Mouse (Mus musculus) adipocyte (in vitro differentiated cells): ENCODE results near the gene A2ml1.

Experiments
- DNase-seq: peaks from one replicate; pipeline ENCODE4 v3.0.0-alpha.2; 2016; ENCODE audit warnings: low spot score

A2ml1 gene

DNA sequence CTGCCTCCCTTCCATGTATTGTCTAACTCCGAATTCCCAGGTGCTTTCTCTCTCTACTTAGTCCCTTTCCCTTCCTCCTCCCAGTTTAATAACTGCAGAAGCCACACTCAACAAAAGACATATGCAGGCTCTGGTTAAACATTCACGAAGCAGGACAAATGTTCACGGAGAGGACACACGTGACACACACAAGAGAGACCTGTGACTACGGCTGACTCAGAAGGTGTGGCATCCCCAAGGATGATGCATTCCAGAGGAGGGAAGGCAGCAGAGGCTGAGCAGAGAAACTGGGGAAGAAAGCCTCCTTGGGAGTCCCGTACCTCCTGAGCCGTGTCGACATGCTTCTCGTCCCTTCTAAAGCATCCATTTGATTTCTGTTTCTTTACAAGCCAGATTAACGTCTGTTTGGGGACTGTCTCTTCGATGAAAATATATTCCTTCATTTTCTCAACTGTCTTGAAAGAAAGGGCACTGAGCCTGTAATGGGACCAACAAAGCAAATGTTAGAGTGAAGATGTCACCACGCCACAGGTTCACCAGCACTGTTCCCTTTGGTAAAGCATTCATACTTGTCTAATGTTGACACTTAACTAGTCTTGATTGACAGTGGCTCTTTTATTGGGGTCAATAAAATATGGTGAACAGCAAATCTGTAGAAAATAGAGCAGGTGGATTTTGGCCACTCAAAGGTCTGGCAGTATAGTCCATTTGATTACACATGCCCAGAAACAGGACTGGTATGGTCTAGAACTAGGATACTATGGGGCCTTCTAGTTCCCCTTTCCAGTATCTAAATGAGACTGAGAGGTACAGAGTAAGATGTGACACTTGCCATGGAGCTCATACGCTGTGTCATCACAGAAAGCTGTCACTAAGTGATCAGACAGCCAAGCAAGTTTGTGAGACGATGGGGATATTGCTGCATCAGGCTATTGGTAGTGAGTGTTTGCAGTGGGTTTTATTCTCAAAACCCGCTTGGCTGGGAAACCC, 31.6 kb downstream of the A2ml1 start:
- no peak for DNase-seq

DNA sequence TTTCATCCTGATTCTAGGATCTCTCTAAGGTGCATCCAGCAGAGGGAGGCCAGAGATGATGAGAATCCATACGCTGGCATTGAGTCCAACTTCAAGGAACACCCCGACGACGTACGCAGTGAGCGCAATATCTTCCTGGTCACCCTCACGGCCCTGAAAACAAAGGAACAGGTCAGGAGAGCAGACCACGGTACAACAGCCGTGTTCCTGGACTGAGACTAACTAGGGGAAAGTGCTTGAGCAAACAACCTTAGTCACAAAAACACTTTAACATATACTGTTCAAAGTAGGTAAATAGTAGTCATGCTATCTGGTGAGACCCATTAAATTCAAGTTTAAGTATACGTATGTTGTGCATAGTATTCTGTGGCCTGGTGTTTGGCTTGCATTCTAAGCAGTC, 32.9 kb downstream of the A2ml1 start:
- no peak for DNase-seq

DNA sequence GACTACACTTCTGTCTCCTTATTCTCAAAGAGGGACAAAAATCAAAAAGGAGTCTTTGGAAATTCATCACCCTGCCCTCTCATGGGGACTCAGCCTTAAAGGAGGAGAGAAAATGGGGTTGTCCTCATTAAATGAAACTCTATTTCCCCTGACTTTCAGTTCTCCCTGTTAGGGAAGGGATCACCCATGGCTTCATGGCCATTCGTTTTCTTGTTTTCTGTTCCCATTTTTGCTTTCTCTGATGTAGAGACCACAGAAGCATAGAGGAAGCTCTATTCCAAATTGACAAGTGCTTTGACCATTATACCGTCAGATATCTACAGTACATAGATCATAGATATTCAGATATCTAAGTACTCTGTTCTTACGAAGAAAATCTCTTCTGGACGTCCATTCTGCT, 36.0 kb downstream of the A2ml1 start:
- DNase-seq = no peak

DNA sequence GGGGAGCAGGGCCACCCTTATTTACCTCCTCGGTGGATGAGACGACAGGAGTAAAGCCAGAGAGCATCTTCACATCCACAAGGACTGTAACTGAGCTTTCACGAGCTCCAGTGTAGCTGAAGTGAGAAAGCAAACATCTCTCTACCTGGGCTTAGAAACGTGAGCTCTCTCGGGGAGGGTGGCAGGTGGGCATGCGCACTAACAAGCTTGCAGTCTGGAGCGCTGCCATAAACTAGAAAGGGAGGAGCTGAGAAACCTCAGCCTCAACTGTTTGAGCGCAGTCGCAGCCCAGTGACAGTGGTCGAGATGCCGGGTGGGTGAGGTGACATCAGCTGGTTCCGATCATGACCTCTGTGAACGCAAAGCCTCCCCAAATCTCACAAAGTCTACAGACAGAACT, 38.2 kb downstream of the A2ml1 start:
- DNase-seq = no peak

DNA sequence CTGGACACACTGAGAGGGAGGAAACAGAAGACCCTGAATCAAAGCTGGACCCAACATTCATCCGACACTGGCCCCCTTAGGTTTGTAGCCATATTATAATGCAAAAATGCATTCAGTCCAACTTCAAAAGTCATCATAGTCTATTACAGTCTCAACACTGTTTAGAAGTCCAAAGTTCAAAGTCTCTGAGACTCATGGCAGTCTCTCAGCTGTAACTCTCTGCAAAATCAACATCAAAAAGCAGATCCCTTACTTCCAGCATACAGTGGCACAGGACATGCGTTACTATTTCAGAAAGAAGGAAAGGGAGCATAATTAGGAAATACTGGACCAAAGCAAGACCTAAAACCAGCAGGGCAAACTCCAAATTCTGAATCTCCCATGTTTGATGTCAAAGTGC, 46.2 kb downstream of the A2ml1 start:
- DNase-seq = no peak

GRCm38 (mm10) chr6:128533296-128533695, 48.1 kb downstream of the A2ml1 start:
- DNase-seq = no peak

DNA sequence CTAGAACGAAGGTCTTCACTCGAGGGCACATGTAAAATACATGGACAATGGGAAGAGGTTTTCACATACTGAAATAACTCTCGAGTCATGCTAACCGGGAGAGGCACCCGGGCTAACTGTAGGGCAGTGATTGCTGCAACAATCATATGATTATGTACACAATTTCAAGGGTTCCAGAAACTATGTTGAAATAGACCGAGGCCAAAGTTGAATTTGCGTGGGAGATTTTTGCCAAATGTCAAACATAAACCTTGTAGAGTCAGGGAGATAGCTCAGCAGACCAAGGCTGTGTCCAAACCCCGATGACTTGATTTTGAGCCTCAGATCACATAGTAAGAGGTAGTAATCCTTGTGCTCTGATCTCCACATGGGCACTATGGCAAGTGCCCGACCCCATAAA, 48.7 kb downstream of the A2ml1 start:
- peak; percentile 36 for DNase-seq

DNA sequence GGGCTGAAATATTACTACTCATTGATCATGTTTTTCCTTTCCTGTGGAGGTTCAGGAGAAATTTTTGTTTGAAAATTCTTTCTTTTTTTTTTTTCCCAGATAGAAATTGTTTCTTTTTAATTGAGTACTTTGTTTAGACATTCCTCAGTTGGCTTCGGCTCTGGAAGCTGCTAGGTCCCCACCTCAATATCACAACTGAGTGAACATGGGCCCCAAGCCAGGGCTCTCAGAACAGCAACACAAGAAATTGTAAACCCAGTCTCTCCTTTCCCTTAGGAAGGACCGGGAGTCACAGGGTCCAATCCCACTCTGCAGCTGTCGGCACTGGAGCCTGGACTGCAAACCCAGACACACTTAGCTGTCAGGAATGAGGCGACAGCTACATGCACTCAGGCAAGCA, 52.9 kb downstream of the A2ml1 start:
- DNase-seq = no peak

- DNase-seq = no peak
Observed at GRCm38 (mm10) chr6:128527110-128527509, 54.3 kb downstream of the A2ml1 start.

DNA sequence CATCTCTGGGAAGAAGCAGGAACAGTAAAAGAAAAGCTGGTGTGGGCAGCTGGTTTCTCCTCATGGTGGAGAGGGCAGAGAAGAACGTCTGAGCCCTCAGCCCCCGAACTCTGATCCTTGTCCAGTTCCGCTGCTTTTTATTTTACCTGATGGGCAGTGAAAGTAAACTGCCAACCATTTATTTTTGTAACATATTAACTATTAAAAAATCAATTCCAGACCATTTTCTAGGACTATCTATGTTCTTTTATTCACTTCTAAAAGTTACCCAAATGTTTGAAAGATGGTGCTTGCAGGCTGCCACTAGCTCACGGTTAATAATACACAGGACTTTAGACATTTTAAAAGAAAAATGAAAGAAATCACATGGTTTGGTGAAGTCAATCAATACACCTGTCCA, 54.8 kb downstream of the A2ml1 start, which contains the start of gene Pzp:
TSS of gene Pzp (minus strand) at position 120 of the 400 bp plus-strand sequence.
- DNase-seq = no peak

DNA sequence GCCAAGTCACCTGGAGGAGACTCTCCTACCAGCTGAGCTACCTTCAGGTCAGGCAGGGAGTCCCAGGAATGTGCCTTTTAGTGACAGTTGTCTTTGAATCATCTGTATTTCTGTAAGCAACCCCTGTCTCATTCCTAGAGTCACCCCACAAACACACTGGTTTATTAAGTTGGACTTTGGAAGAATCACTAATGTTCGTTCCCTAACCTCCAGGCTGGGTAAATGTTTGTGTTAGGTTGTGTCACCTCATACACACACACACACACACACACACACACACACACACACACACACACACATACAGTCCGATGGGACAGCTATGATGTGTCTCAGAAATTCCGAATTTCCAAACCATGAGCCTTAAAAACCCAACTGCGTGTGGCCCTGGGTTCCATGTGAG, 55.6 kb downstream of the A2ml1 start:
- no peak for DNase-seq

- no peak for DNase-seq
Observed at GRCm38 (mm10) chr6:128523360-128523759, 58.0 kb downstream of the A2ml1 start.

GRCm38 (mm10) chr6:128519159-128519558, 62.2 kb downstream of the A2ml1 start:
- DNase-seq = no peak

DNA sequence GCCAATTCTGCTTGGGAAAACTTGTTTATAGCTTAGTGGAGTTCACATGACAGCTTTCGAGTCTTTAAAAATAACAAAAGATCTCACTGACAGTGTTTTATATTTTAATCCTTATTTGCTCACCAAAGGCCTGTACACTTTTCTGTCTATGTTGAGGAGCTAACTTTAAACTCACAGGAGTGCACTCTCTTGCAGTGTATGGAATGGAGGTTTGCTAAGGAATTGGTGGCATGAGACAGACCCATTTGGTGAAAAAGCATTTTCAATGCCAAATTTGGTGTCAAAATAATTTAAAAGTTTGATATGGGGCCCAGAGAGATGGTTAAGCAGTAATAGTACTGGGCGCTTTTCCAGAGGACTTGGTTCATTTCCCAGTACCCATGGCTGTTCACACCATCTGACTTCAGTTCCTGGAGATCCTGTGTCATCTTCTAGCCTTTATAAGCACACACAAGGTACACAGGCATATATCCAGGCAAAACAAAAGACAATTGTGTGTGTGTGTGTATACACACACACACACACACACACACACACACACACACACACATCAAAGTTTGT, 75.7 kb downstream of the A2ml1 start:
- peak; percentile 69 for DNase-seq

- DNase-seq = no peak
Observed at GRCm38 (mm10) chr6:128504743-128505142, 76.7 kb downstream of the A2ml1 start.

DNA sequence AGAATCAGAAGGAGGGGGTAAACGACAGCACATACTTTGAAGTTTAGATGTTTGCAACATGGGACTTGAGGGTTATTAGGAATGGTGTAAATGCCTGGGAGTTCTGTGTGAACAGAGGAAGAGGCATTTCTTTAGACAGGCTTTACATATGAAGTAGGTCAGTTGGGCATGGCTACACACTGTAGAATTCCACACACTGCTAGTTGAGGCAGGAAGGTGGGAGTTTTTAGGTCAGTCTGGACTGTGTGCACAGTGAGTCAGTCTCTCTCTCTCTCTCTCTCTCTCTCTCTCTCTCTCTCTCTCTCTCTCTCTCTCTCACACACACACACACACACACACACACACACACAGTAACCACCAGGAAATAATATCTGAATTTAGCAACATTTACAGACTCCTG, 86.1 kb downstream of the A2ml1 start:
- DNase-seq = no peak

GRCm38 (mm10) chr6:128494646-128495331, 86.6 kb downstream of the A2ml1 start:
- peak; percentile 50 for DNase-seq

DNA sequence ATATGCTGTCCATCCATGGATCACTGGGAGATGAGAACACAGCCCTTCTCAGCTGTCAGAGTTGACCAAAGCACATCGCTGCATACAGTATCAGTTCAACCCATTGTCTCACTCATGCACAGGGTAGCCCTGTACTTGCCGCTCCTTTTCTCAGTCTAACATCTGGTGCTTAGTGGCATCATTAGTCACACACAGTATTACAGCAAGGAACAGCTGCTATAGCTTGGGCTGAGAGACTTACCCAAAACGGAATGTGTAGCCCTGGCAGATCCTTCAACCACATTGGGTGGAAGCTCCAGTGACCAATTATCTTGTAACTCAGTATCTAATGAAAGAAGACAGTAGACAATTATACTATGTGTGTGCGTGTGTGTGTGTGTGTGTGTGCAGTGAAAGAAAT, 89.5 kb downstream of the A2ml1 start:
- no peak for DNase-seq

GRCm38 (mm10) chr6:128490141-128490540, 91.3 kb downstream of the A2ml1 start:
- no peak for DNase-seq
